Mouse (Mus musculus) midbrain, embryonic 13.5 days (tissue): Measurements from ENCODE around the gene Tsc22d3. TPM values are rescaled to one million over a fixed set of nuclear protein-coding genes. Genes with fewer than 3 reads are reported as not detected.
"Not testable (repeated sequence)": the region's sequence is repeated elsewhere in the genome, so short reads cannot be mapped to it uniquely, and the experiment has no call there.

ENCODE experiments used
- ATAC-seq: fragments of 200-750 bp; cut with Nextera tagmentation; 2 replicates; pipeline ENCODE4 v1.8.0; 2017; ENCODE audit warnings: mild to moderate bottlenecking, moderate TSS enrichment, moderate library complexity
- H3K27ac ChIP-seq: fragments of 300-500 bp; sonication (generic); 2 replicates; pipeline ENCODE4 v1.5.1; 2015; ENCODE audit warnings: inconsistent platforms, mild to moderate bottlenecking, moderate library complexity
- H3K27me3 ChIP-seq: fragments of 300-500 bp; sonication (generic); 2 replicates; pipeline ENCODE4 v1.6.1; 2015; ENCODE audit warnings: mild to moderate bottlenecking, inconsistent platforms
- H3K36me3 ChIP-seq: fragments of 300-500 bp; sonication (generic); 2 replicates; pipeline ENCODE4 v1.6.1; 2015; ENCODE audit warnings: mild to moderate bottlenecking, inconsistent platforms
- H3K4me1 ChIP-seq: fragments of 300-500 bp; sonication (generic); replicated peaks from 2 replicates; pipeline ENCODE4 v1.6.1; 2015; ENCODE audit warnings: inconsistent platforms
- H3K4me2 ChIP-seq: fragments of 300-500 bp; sonication (generic); replicated peaks from 2 replicates; pipeline ENCODE4 v1.6.1; 2015; ENCODE audit warnings: moderate library complexity, mild to moderate bottlenecking, inconsistent platforms
- H3K4me3 ChIP-seq: fragments of 300-500 bp; sonication (generic); replicated peaks from 2 replicates; pipeline ENCODE4 v1.5.1; 2015; ENCODE audit warnings: mild to moderate bottlenecking, inconsistent platforms
- H3K9ac ChIP-seq: fragments of 300-500 bp; sonication (generic); replicated peaks from 2 replicates; pipeline ENCODE4 v1.6.1; 2015; ENCODE audit warnings: mild to moderate bottlenecking, inconsistent platforms
- H3K9me3 ChIP-seq: fragments of 300-500 bp; sonication (generic); 2 replicates; pipeline ENCODE4 v1.6.1; 2016; ENCODE audit warnings: mild to moderate bottlenecking, inconsistent platforms
- WGBS: fragments of 180-500 bp; shearing (Covaris S2); methylation state at CpG from one replicate; pipeline ENCODE4 v1.1.7; 2015; 5-methylcytosine and 5-hydroxymethylcytosine counted together
- polyA plus RNA-seq: library from polyadenylated mRNA; unstranded; fragments of >200 nt; fragmentation: Nextera tagmentation; extraction: Ambion mirVana; gene quantifications from 2 replicates; pipeline ENCODE4 v1.2.1, GENCODE M21; 2015

Gene Tsc22d3
- polyA plus RNA-seq, 1 experiment from 2014 or later = 134 TPM

GRCm38 (mm10) chrX:140522071-140522765, 78.2 kb downstream of the Tsc22d3 start:
- WGBS = 74% methylated on average over 14 of the region's 14 CpGs
- no peak for ATAC-seq

GRCm38 (mm10) chrX:140520146-140521102, 80.0 kb downstream of the Tsc22d3 start:
- peak overlapping the region; percentile 19 for H3K4me3 ChIP-seq
- no peak overlapping the region for H3K27ac ChIP-seq
- peak overlapping the region; percentile 44 for H3K4me2 ChIP-seq
- WGBS = 24% methylated on average over 25 of the region's 25 CpGs
- H3K9me3 ChIP-seq = no peaks in the 10 kb centered on the region
- peaks cover 3% of the 10 kb centered on the region; the same call in 1 of the 2 replicates for H3K4me1 ChIP-seq
- ATAC-seq = peak; percentile 92
- peaks cover 42% of the 10 kb centered on the region for H3K27me3 ChIP-seq
- H3K36me3 ChIP-seq = no peaks in the 10 kb centered on the region
- H3K9ac ChIP-seq = no peak overlapping the region

More at GRCm38 (mm10) chrX:140522071-140522765, 78.2 kb downstream of the Tsc22d3 start:
- H3K4me3 ChIP-seq = no peak overlapping the region
- H3K27ac ChIP-seq = no peak overlapping the region
- no peak overlapping the region for H3K4me2 ChIP-seq
- H3K9me3 ChIP-seq = no peaks in the 10 kb centered on the region
- H3K9ac ChIP-seq = no peak overlapping the region
- peaks cover 38% of the 10 kb centered on the region for H3K27me3 ChIP-seq
- H3K36me3 ChIP-seq = no peaks in the 10 kb centered on the region
- H3K4me1 ChIP-seq = peaks cover 3% of the 10 kb centered on the region; the same call in 1 of the 2 replicates

- WGBS = 79% methylated on average over 8 of the region's 8 CpGs
Measured at GRCm38 (mm10) chrX:140518351-140518750, 82.1 kb downstream of the Tsc22d3 start.

GRCm38 (mm10) chrX:140513379-140513778, 87.1 kb downstream of the Tsc22d3 start:
- Histone ChIP-seq H3K36me3 (no peaks in the 10 kb centered on the region), H3K9me3 (no peaks in the 10 kb centered on the region), H3K4me1 (peaks cover 17% of the 10 kb centered on the region), H3K27ac (no peak overlapping the region), H3K9ac (no peak overlapping the region), H3K4me2 (no peak overlapping the region), H3K4me3 (no peak overlapping the region), H3K27me3 (peaks cover 66% of the 10 kb centered on the region)
- 74% methylated on average over 2 of the region's 2 CpGs for WGBS
- no peak for ATAC-seq

More at GRCm38 (mm10) chrX:140518351-140518750, 82.1 kb downstream of the Tsc22d3 start:
- no peak overlapping the region for H3K4me2 ChIP-seq
- ATAC-seq = no peak
- no peaks in the 10 kb centered on the region for H3K9me3 ChIP-seq
- H3K9ac ChIP-seq = no peak overlapping the region
- H3K4me3 ChIP-seq = no peak overlapping the region
- peaks cover 49% of the 10 kb centered on the region for H3K27me3 ChIP-seq
- no peaks in the 10 kb centered on the region for H3K36me3 ChIP-seq
- no peak overlapping the region for H3K27ac ChIP-seq
- H3K4me1 ChIP-seq = peaks cover 3% of the 10 kb centered on the region; the same call in 1 of the 2 replicates

GRCm38 (mm10) chrX:140511687-140512651, 88.5 kb downstream of the Tsc22d3 start:
- no peaks in the 10 kb centered on the region for H3K9me3 ChIP-seq
- no peak overlapping the region for H3K4me2 ChIP-seq
- H3K4me3 ChIP-seq = no peak overlapping the region
- peak; percentile 54; the same call in 1 of the 2 replicates for ATAC-seq
- H3K27me3 ChIP-seq = peaks cover 63% of the 10 kb centered on the region
- WGBS = 42% methylated on average over 7 of the region's 7 CpGs
- no peak overlapping the region for H3K27ac ChIP-seq
- H3K4me1 ChIP-seq = peaks cover 17% of the 10 kb centered on the region
- no peaks in the 10 kb centered on the region for H3K36me3 ChIP-seq
- H3K9ac ChIP-seq = no peak overlapping the region

GRCm38 (mm10) chrX:140510696-140511429, 89.6 kb downstream of the Tsc22d3 start:
- H3K4me2 ChIP-seq = peak overlapping the region; percentile 41
- H3K27ac ChIP-seq = no peak overlapping the region
- peak; percentile 60; the same call in 1 of the 2 replicates for ATAC-seq
- 38% methylated on average over 24 of the region's 24 CpGs for WGBS
- H3K27me3 ChIP-seq = peaks cover 69% of the 10 kb centered on the region
- H3K9me3 ChIP-seq = no peaks in the 10 kb centered on the region
- peak overlapping the region; percentile 15; the same call in 1 of the 2 replicates for H3K4me3 ChIP-seq
- peaks cover 17% of the 10 kb centered on the region for H3K4me1 ChIP-seq
- 0 out of 2 replicates have a peak overlapping the region, but pooled peaks have one; percentile 23 for H3K9ac ChIP-seq
- no peaks in the 10 kb centered on the region for H3K36me3 ChIP-seq

- H3K9ac ChIP-seq = no peak overlapping the region
- no peak overlapping the region for H3K4me2 ChIP-seq
- H3K27ac ChIP-seq = no peak overlapping the region
- no peak for ATAC-seq
- H3K4me1 ChIP-seq = peaks cover 17% of the 10 kb centered on the region
- WGBS = 43% methylated on average over 6 of the region's 6 CpGs
- no peaks in the 10 kb centered on the region for H3K36me3 ChIP-seq
- H3K4me3 ChIP-seq = no peak overlapping the region
- H3K27me3 ChIP-seq = peaks cover 66% of the 10 kb centered on the region
- no peaks in the 10 kb centered on the region for H3K9me3 ChIP-seq
Measured at GRCm38 (mm10) chrX:140509817-140510216, 90.6 kb downstream of the Tsc22d3 start.

- not testable (repeated sequence) for H3K4me2 ChIP-seq, H3K9me3 ChIP-seq, ATAC-seq, H3K27ac ChIP-seq, H3K36me3 ChIP-seq, H3K4me3 ChIP-seq, H3K9ac ChIP-seq
- H3K27me3 ChIP-seq = peaks cover 60% of the 10 kb centered on the region
- peaks cover 17% of the 10 kb centered on the region for H3K4me1 ChIP-seq
- 83% methylated on average over 4 of the region's 4 CpGs for WGBS
Measured at GRCm38 (mm10) chrX:140508791-140509190, 91.7 kb downstream of the Tsc22d3 start.

GRCm38 (mm10) chrX:140507377-140507776, 93.1 kb downstream of the Tsc22d3 start:
- H3K4me3 ChIP-seq = no peak overlapping the region
- H3K9ac ChIP-seq = no peak overlapping the region
- 77% methylated on average over 1 of the region's 1 CpGs for WGBS
- no peak for ATAC-seq
- no peaks in the 10 kb centered on the region for H3K9me3 ChIP-seq
- H3K27ac ChIP-seq = no peak overlapping the region
- no peak overlapping the region for H3K4me2 ChIP-seq
- H3K4me1 ChIP-seq = peaks cover 13% of the 10 kb centered on the region
- H3K36me3 ChIP-seq = no peaks in the 10 kb centered on the region
- peaks cover 49% of the 10 kb centered on the region for H3K27me3 ChIP-seq

GRCm38 (mm10) chrX:140506436-140507180, 93.9 kb downstream of the Tsc22d3 start:
- ATAC-seq = no peak
- H3K9ac ChIP-seq = no peak overlapping the region
- H3K36me3 ChIP-seq = no peaks in the 10 kb centered on the region
- H3K27ac ChIP-seq = no peak overlapping the region
- H3K27me3 ChIP-seq = peaks cover 48% of the 10 kb centered on the region
- no peak overlapping the region for H3K4me3 ChIP-seq
- no peak overlapping the region for H3K4me2 ChIP-seq
- 70% methylated on average over 6 of the region's 6 CpGs for WGBS
- no peaks in the 10 kb centered on the region for H3K9me3 ChIP-seq
- peaks cover 8% of the 10 kb centered on the region; the same call in 1 of the 2 replicates for H3K4me1 ChIP-seq
